Mouse (Mus musculus): ENCODE results near the gene Nr2f6. TPM values are rescaled to one million over a fixed set of nuclear protein-coding genes. Genes with fewer than 3 reads are reported as not detected.

Nr2f6 gene
- polyA plus RNA-seq, 1 experiment from 2014 or later = 62.4 TPM

DNA sequence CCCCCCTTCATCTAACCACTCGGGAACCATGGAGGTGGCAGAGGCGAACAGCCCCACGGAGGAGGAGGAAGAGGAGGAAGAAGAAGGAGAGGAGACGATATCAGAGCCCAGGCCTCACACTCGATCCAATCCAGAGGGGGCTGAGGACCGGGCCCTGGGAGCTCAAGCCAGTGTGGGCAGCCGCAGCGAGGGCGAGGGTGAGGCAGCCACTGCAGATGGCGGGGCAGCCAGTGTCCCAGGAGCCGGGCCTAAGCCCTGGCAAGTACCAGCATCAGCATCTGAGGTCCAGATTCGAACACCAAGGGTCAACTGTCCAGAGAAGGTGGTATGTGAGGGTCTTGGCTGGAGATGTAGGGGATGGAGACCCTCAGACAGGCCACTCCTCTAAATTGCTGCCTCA is 15.9 kb upstream of the Nr2f6 start:
- Histone ChIP-seq H3K4me3 (ENCODE audit: control insufficient read depth in 1 of 2, insufficient read depth in 1 of 2, low read depth in 1 of 2, low read length in 2 of 2) (peak overlapping the region; percentile 84 to 89), H3K9ac (ENCODE audit: low read length) (peak overlapping the region; percentile 84; the same call in 1 of the 2 replicates), H3K9me3 (ENCODE audit: control insufficient read depth, low read length) (no peaks in the 10 kb centered on the region), H3K4me1 (ENCODE audit: control insufficient read depth in 2 of 2, insufficient read depth in 2 of 2, low read length in 2 of 2) (peaks cover 10 to 12% of the 10 kb centered on the region in 2 experiments), H3K27me3 (ENCODE audit: control insufficient read depth, insufficient read depth, low read length) (no peaks in the 10 kb centered on the region), H3K36me3 (ENCODE audit: control insufficient read depth, insufficient read depth, low read length) (peaks cover 29% of the 10 kb centered on the region), H3K27ac (replicated peaks in 1 of 2; ENCODE audit: control insufficient read depth in 1 of 2, insufficient read depth in 1 of 2, low read depth in 2 of 2, low read length in 2 of 2) (no peak overlapping the region), H3K4me2 (ENCODE audit: low read length) (peak overlapping the region; percentile 87)
- no peak for ATAC-seq (ENCODE audit: insufficient number of reproducible peaks, insufficient read depth, low FRiP score, low read depth)
- 80% methylated on average over 12 of the region's 12 CpGs for WGBS

DNA sequence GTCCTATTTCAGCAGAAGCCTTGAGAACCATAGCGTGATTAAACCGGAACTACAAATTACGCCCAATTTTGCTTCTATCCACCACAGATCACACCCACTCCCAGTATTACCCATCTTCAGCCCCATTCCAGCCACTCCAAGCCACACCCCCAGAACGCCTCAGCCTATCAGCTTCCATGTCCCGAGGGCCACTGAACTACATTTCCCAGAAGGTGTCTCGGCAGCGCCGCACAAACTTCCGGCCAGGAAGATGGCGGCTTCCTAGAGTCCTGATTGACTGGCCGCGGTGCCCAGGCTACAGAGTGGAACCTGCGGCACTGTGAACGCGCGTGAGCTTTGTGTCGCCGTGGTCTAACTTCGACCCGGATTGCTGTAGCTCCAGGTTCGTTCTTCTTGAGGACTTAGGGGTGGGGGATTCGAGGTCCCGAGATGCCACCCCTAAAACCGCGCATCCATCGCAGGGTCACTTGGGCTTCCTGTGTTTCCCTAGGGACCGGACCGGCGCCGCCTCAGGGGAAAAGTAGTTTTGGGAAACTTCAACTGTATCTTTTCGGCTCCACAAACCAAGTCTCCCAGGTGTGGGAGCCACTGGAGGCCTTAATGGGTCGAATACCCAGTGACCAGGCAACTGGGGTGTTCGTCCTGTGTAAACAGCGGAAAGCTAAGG is 15.0 kb upstream of the Nr2f6 start, which contains the start of gene Babam1:
Babam1 (plus strand) TSS at position 223 of the 667 bp plus-strand sequence.
- peaks cover 29% of the 10 kb centered on the region for H3K36me3 ChIP-seq (ENCODE audit: control insufficient read depth, insufficient read depth, low read length)
- H3K27me3 ChIP-seq (ENCODE audit: control insufficient read depth, insufficient read depth, low read length) = no peaks in the 10 kb centered on the region
- under 1% methylated on average over 34 of the region's 34 CpGs for WGBS
- H3K9ac ChIP-seq (ENCODE audit: low read length) = peak within 1 kb of the TSS; percentile 84
- ATAC-seq (ENCODE audit: insufficient number of reproducible peaks, insufficient read depth, low FRiP score, low read depth) = peak; percentile 86
- H3K4me3 ChIP-seq (ENCODE audit: control insufficient read depth in 1 of 2, insufficient read depth in 1 of 2, low read depth in 1 of 2, low read length in 2 of 2) = peak within 1 kb of the TSS; percentile 84 to 89
- H3K4me1 ChIP-seq (ENCODE audit: control insufficient read depth in 2 of 2, insufficient read depth in 2 of 2, low read length in 2 of 2) = peaks cover 10 to 12% of the 10 kb centered on the region in 2 experiments
- H3K4me2 ChIP-seq (ENCODE audit: low read length) = peak within 1 kb of the TSS; percentile 87
- H3K27ac ChIP-seq (replicated peaks in 1 of 2; ENCODE audit: control insufficient read depth in 1 of 2, insufficient read depth in 1 of 2, low read depth in 2 of 2, low read length in 2 of 2) = peak within 1 kb of the TSS; percentile 65 to 86
- H3K9me3 ChIP-seq (ENCODE audit: control insufficient read depth, low read length) = no peaks in the 10 kb centered on the region

DNA sequence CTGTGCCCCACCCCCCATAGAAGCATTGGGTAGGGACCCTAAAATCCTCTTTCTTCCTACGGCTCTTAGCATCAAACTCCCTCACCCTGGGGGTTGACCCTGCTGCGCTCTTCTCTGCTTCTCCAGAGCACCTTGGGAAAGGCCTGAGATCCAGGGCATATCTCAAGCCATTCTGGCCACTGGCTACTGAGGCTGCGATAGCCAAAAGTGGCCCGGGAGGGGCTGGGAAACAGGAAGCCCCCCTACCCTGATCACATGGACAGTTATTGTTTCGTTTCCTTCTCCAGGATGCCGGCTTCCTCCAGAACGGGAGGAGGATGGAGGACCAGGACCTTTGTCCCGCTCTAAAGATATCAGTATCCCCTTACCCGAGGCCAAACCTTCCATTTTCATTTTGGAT is 13.9 kb upstream of the Nr2f6 start, which contains the start of gene Ushbp1:
Ushbp1 (minus strand) TSS at position 174 of the 400 bp plus-strand sequence.
- ATAC-seq (ENCODE audit: insufficient number of reproducible peaks, insufficient read depth, low FRiP score, low read depth) = no peak
- peaks cover 27% of the 10 kb centered on the region for H3K36me3 ChIP-seq (ENCODE audit: control insufficient read depth, insufficient read depth, low read length)
- peak within 1 kb of the TSS; percentile 25 to 89 for H3K4me3 ChIP-seq (ENCODE audit: control insufficient read depth in 1 of 2, insufficient read depth in 1 of 2, low read depth in 1 of 2, low read length in 2 of 2)
- peak within 1 kb of the TSS; percentile 65 to 86 for H3K27ac ChIP-seq (replicated peaks in 1 of 2; ENCODE audit: control insufficient read depth in 1 of 2, insufficient read depth in 1 of 2, low read depth in 2 of 2, low read length in 2 of 2)
- H3K4me2 ChIP-seq (ENCODE audit: low read length) = peak within 1 kb of the TSS; percentile 87
- H3K9ac ChIP-seq (ENCODE audit: low read length) = peak within 1 kb of the TSS; percentile 46; the same call in 1 of the 2 replicates
- H3K9me3 ChIP-seq (ENCODE audit: control insufficient read depth, low read length) = no peaks in the 10 kb centered on the region
- no peaks in the 10 kb centered on the region for H3K27me3 ChIP-seq (ENCODE audit: control insufficient read depth, insufficient read depth, low read length)
- WGBS = 65% methylated on average over 9 of the region's 9 CpGs
- H3K4me1 ChIP-seq (ENCODE audit: control insufficient read depth in 2 of 2, insufficient read depth in 2 of 2, low read length in 2 of 2) = peaks cover 10 to 12% of the 10 kb centered on the region in 2 experiments

DNA sequence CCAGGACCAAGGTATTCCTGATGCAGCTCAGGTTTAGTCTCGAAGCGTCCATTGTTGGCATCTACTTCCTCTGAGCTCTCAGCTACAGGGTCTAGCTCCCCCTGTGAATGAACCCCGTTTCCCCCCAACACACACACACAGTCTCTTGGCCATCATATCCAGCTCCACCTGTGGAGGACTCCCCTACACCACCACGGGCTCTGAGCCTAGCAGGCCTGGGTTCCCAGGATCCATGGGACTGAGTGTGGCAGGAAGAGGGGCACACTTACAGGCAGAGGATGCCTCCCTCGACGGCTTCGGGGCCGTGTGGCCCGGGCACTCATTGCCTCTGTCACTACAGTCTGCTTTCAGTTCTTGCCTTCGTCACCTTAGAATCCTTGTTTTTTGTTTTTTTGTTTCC is 13.3 kb upstream of the Nr2f6 start:
- H3K4me3 ChIP-seq (ENCODE audit: control insufficient read depth in 1 of 2, insufficient read depth in 1 of 2, low read depth in 1 of 2, low read length in 2 of 2) = peak overlapping the region; percentile 12 to 15; a peak in 3 of 4 replicates
- H3K9me3 ChIP-seq (ENCODE audit: control insufficient read depth, low read length) = no peaks in the 10 kb centered on the region
- H3K9ac ChIP-seq (ENCODE audit: low read length) = peak overlapping the region; percentile 46; the same call in 1 of the 2 replicates
- no peak for ATAC-seq (ENCODE audit: insufficient number of reproducible peaks, insufficient read depth, low FRiP score, low read depth)
- no peaks in the 10 kb centered on the region for H3K27me3 ChIP-seq (ENCODE audit: control insufficient read depth, insufficient read depth, low read length)
- H3K36me3 ChIP-seq (ENCODE audit: control insufficient read depth, insufficient read depth, low read length) = peaks cover 22% of the 10 kb centered on the region
- H3K4me1 ChIP-seq (ENCODE audit: control insufficient read depth in 2 of 2, insufficient read depth in 2 of 2, low read length in 2 of 2) = peaks cover 10 to 12% of the 10 kb centered on the region in 2 experiments
- H3K27ac ChIP-seq (replicated peaks in 1 of 2; ENCODE audit: control insufficient read depth in 1 of 2, insufficient read depth in 1 of 2, low read depth in 2 of 2, low read length in 2 of 2) = peak overlapping the region; percentile 65 to 86
- WGBS = 70% methylated on average over 10 of the region's 10 CpGs
- peak overlapping the region; percentile 87 for H3K4me2 ChIP-seq (ENCODE audit: low read length)

DNA sequence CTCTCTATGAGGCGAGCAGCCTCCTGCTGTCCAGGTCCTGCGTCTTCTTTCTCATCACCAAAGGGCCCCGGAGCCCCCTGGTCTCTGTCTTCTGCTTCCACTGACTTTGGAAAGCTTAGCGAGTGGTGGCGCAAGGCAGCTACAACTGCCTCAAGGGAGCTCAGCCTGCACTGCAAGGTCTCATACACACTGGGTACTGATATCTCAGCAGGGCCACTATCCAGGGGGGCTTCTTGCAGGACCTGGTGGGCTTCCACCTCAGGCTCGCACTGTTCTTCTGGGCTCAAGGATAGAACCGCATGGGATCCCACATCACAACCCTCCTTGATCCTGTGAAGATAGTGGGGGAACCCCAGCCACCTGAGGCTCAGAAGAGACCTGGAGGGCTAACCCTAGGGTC is 12.7 kb upstream of the Nr2f6 start:
- no peak for ATAC-seq (ENCODE audit: insufficient number of reproducible peaks, insufficient read depth, low FRiP score, low read depth)
- Histone ChIP-seq H3K27ac (replicated peaks in 1 of 2; ENCODE audit: control insufficient read depth in 1 of 2, insufficient read depth in 1 of 2, low read depth in 2 of 2, low read length in 2 of 2) (no peak overlapping the region), H3K4me2 (ENCODE audit: low read length) (peak overlapping the region; percentile 87), H3K9ac (ENCODE audit: low read length) (peak overlapping the region; percentile 46; the same call in 1 of the 2 replicates), H3K27me3 (ENCODE audit: control insufficient read depth, insufficient read depth, low read length) (no peaks in the 10 kb centered on the region), H3K36me3 (ENCODE audit: control insufficient read depth, insufficient read depth, low read length) (peaks cover 16% of the 10 kb centered on the region), H3K9me3 (ENCODE audit: control insufficient read depth, low read length) (no peaks in the 10 kb centered on the region), H3K4me1 (ENCODE audit: control insufficient read depth in 2 of 2, insufficient read depth in 2 of 2, low read length in 2 of 2) (peaks cover 10 to 12% of the 10 kb centered on the region in 2 experiments), H3K4me3 (ENCODE audit: control insufficient read depth in 1 of 2, insufficient read depth in 1 of 2, low read depth in 1 of 2, low read length in 2 of 2) (peak overlapping the region; percentile 12 to 15; a peak in 3 of 4 replicates)
- WGBS = 71% methylated on average over 7 of the region's 7 CpGs

DNA sequence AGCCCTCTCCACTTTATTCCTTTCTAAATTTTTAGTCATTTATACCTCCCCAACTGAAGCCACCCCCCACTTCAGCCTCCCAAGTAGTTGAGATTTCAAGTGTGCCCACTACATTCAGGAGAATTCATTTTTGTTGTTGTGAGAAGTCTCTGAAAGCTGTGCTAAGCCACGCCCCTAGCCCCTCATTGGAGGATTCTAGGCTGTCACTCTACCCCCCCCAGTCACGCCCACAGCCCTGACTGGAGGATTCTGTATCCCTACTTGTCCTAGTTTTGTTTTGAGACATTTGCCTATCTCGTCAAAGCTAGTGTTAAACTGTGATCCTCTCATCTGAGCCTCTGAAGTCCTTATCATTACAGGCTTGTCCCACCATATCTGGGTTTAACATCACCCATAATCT is 11.1 kb upstream of the Nr2f6 start:
- no peak for ATAC-seq (ENCODE audit: insufficient number of reproducible peaks, insufficient read depth, low FRiP score, low read depth)
- Histone ChIP-seq H3K27me3 (ENCODE audit: control insufficient read depth, insufficient read depth, low read length) (no peaks in the 10 kb centered on the region), H3K36me3 (ENCODE audit: control insufficient read depth, insufficient read depth, low read length) (peaks cover 2% of the 10 kb centered on the region; the same call in 1 of the 2 replicates), H3K27ac (replicated peaks in 1 of 2; ENCODE audit: control insufficient read depth in 1 of 2, insufficient read depth in 1 of 2, low read depth in 2 of 2, low read length in 2 of 2) (no peak overlapping the region), H3K9ac (ENCODE audit: low read length) (no peak overlapping the region), H3K4me1 (ENCODE audit: control insufficient read depth in 2 of 2, insufficient read depth in 2 of 2, low read length in 2 of 2) (peaks cover 10 to 12% of the 10 kb centered on the region in 2 experiments), H3K4me2 (ENCODE audit: low read length) (peak overlapping the region; percentile 25), H3K9me3 (ENCODE audit: control insufficient read depth, low read length) (no peaks in the 10 kb centered on the region), H3K4me3 (ENCODE audit: control insufficient read depth in 1 of 2, insufficient read depth in 1 of 2, low read depth in 1 of 2, low read length in 2 of 2) (no peak overlapping the region; a peak in 1 of 4 replicates)
- 6% methylated on average over 3 of the region's 3 CpGs for WGBS

DNA sequence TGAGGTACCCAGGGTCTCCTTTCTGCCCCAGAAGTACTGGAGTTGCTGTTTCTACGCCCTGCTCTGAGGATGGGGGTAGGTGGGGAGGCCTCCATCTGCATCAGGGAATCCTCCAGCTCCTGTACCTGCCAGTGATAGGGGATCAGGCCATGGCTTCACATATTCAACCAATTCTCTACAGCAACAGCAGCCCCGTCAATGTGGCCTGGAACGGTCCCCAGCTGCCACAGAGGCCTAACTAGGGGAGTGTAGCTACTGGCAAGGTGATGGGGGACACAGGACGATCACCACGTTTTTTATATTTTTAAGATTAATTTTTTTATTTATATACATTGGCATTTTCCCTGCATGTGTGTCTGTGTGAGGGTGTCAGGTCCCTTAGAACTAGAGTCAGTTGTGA is 10.6 kb upstream of the Nr2f6 start:
- Histone ChIP-seq H3K4me1 (ENCODE audit: control insufficient read depth in 2 of 2, insufficient read depth in 2 of 2, low read length in 2 of 2) (peaks cover 8% of the 10 kb centered on the region in 2 experiments), H3K4me3 (ENCODE audit: control insufficient read depth in 1 of 2, insufficient read depth in 1 of 2, low read depth in 1 of 2, low read length in 2 of 2) (no peak overlapping the region), H3K36me3 (ENCODE audit: control insufficient read depth, insufficient read depth, low read length) (no peaks in the 10 kb centered on the region), H3K9me3 (ENCODE audit: control insufficient read depth, low read length) (no peaks in the 10 kb centered on the region), H3K27me3 (ENCODE audit: control insufficient read depth, insufficient read depth, low read length) (no peaks in the 10 kb centered on the region), H3K9ac (ENCODE audit: low read length) (no peak overlapping the region), H3K4me2 (ENCODE audit: low read length) (no peak overlapping the region), H3K27ac (replicated peaks in 1 of 2; ENCODE audit: control insufficient read depth in 1 of 2, insufficient read depth in 1 of 2, low read depth in 2 of 2, low read length in 2 of 2) (no peak overlapping the region)
- WGBS = 71% methylated on average over 5 of the region's 5 CpGs
- no peak for ATAC-seq (ENCODE audit: insufficient number of reproducible peaks, insufficient read depth, low FRiP score, low read depth)
